Mouse (Mus musculus) heart, postnatal 4 days (tissue): ENCODE measurements around the gene Fam120a. TPM values are rescaled to one million over a fixed set of nuclear protein-coding genes. Genes with fewer than 3 reads are reported as not detected.

ENCODE experiments used
- DNase-seq: peaks from one replicate; pipeline ENCODE4 v3.0.0; 2021
- total RNA-seq, 2 experiments: library from RNA; stranded (reverse); gene quantifications; 2 replicates each; pipeline ENCODE4 v1.2.3; 2021

The Fam120a gene
- total RNA-seq, 2 experiments from 2014 or later = 112 to 118 TPM

- no peak for DNase-seq
These were observed 115.0 kb downstream of the Fam120a start for GRCm38 (mm10) chr13:48852859-48853258.

GRCm38 (mm10) chr13:48851719-48852118, 116.1 kb downstream of the Fam120a start:
- no peak for DNase-seq

- DNase-seq = no peak
These were observed 117.0 kb downstream of the Fam120a start for GRCm38 (mm10) chr13:48850771-48851170.

GRCm38 (mm10) chr13:48850326-48850725, 117.5 kb downstream of the Fam120a start:
- DNase-seq = no peak

DNA sequence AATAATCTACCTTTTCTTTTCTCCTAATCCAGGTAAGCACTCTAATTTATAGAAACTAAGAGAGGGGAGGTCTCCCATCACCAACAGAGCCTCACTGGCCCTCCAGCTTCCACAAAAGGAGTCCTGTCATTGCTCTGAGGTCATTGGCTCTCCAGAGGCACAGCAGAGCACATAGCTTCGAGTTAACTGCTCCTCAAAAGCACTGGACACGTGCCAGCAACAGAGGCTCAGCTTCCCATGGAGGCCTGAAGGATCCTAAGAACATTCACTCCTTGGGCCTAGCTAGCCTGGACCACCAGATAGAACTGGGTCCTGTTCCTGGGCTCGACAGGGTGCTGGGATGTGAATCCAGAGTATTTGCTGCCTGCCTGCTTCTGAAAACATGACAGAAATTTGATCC, 118.7 kb downstream of the Fam120a start:
- peak; percentile 66 for DNase-seq

GRCm38 (mm10) chr13:48845308-48845707, 122.5 kb downstream of the Fam120a start:
- DNase-seq = no peak

- DNase-seq = no peak
These were observed 124.3 kb downstream of the Fam120a start for GRCm38 (mm10) chr13:48843530-48843929.

DNA sequence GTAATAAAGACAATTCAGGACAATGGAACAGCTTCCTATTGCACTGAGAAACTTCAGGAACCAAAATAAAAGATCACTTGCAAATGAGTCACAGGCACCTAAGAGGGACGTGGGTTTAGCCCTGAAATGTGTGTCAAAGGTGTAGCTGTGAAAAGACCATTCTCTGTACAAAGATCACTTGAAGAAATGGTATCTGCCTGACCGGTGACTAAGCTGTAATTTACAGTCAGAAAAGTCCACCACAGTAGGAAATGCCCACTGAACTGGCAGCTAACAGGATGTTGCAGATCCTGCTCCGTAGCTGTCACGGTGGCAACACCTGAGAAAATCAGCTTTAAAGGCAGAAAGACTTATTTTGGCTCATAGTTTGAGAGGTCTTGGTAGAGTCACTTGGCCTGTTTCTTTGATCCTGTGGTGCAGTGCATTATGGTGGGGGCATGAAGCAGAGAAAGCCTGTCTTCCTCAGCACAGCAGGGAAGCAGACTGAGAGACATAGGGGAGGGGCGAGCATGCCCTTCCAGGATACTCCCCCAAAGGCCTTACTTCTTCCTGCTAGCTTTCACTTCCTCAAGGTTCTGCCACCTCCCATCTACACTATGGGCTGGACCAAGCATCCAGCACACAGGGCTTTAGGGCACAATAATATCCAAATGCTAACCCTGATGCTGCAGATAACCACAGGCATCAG, 125.8 kb downstream of the Fam120a start:
- DNase-seq = no peak

DNA sequence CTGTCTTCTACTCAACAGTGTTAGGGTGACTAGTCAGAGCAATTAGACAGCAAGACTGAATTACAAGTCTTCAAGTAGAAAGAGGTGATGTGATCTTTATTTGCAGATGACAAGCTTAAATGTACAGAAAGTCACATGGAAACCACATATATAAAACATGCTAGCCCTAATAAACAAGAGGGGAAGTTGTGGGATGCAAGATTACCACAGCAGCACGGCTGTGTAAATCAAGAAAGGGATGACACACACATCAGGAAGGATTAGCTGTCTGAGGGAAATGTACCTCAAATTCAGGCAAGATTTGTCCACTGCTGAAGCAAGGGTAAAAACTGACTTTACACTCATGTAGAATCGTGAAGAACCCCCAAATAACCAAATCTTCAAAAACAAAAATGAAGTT, 129.5 kb downstream of the Fam120a start:
- no peak for DNase-seq

DNA sequence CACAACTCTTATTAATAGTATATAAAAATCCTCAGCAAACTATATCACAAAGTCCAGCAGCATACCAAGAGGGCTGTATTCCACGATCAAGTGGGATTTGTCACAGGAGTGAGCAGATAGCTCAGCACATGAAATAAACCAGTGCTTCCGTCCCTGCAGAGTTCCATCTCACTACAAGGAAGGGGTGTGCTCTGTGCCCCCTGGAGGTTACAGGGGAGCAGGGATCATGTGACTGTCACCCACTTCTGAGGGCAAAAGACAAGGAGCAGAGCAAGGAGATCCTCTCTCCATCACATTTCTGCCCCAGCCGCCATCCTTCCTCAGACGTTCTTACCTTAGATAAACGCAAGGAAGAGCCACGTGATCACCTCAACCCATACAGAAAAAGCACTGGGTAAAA, 130.3 kb downstream of the Fam120a start:
- DNase-seq = no peak

DNA sequence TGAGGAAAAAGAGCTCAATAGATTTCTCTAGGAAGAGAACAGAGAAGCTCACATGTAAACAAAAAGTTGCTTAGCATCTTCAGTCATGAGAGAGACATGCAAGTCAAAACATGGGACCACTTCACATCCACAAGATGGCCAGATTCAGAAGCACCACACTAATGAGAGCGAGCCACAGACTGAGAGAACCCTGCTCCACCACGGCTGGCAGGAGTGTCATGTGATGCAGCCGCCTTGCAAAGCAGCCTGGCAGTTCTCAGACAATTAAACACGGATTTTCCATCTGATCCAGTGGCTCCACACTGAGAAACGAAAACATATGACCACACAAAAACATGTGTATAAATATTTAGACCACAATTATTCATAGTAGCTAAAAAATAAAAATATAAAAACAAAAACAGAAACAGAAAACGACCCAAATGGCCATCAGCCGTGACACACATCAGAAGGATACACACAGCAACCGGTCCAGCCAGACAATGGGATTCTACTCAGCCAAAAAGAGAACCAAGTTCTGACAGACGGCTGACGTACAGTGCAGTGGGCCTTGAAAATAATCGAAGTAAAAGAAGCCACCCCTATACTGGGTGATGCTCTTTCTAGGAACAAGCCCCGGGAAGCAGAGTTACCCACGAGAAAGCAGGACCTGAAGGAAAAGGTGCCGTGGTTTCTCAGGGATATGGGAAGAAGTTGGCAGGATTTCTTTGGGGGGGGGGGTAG, 137.1 kb downstream of the Fam120a start:
- no peak for DNase-seq

- no peak for DNase-seq
These were observed 138.0 kb downstream of the Fam120a start for GRCm38 (mm10) chr13:48829780-48830179.

Other genes starting within 250 kb of the Fam120a start
- 10 to 100 TPM; 29.4 to 32.5 TPM for gene Phf2, start 96.9 kb downstream of the Fam120a start, total RNA-seq
- gene Wnk2, start 180.0 kb upstream of the Fam120a start, total RNA-seq = 10 to 100 TPM; 22.3 to 25.0 TPM
- gene Ninj1, start 219.5 kb upstream of the Fam120a start, total RNA-seq = 10 to 100 TPM; 51.3 to 53.5 TPM
- gene Card19, start 248.0 kb upstream of the Fam120a start, total RNA-seq = 100 to 1,000 TPM; 103 to 108 TPM